Mouse (Mus musculus) heart, postnatal 0 days (tissue): ENCODE measurements at regions not wholly inside any gene's neighbourhood (a gene's known extent, or its start where the extent isn't known, plus 50 kb on each side); places are given as distances from the start of the nearest gene placed in this dataset.

ENCODE experiments used
- CTCF ChIP-seq: IDR thresholded peaks from 2 replicates; pipeline ENCODE4 v1.5.1; 2016; ENCODE audit warnings: antibody characterized with exemption, control low read depth, low read depth
- EP300 ChIP-seq: IDR thresholded peaks from 2 replicates; pipeline ENCODE4 v1.6.1; 2016; ENCODE audit warnings: antibody characterized with exemption, low read depth

DNA sequence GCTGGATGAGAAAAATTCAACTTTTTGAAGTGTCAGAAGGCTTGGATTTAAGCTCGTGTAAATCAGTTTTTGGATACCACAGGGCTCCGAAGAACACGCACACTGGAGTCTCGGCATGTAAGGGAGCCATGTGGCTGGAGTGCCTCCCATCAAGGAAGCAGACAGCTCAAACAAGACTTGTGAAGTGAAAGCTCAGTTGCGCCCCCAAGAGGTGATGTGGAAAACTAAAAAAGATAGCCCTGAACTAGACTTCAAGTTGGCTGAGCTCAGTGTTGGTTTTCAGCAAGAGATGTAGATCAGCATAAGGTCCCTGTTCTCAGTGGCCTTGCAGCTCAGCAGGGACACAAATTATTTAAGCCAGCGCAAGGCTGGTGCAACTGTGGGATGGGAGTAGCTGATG, 113.7 kb upstream of the Fam204a start:
- TF ChIP-seq CTCF (no peak), EP300 (no peak)
